Mouse (Mus musculus): ENCODE measurements around the gene Btg1. TPM values are rescaled to one million over a fixed set of nuclear protein-coding genes. Genes with fewer than 3 reads are reported as not detected.
A peak's percentile ranks its signal among the peaks of the same experiment; 100 is the strongest.

Btg1 gene
- polyA plus RNA-seq, 1 experiment from 2014 or later: 58.6 TPM

DNA sequence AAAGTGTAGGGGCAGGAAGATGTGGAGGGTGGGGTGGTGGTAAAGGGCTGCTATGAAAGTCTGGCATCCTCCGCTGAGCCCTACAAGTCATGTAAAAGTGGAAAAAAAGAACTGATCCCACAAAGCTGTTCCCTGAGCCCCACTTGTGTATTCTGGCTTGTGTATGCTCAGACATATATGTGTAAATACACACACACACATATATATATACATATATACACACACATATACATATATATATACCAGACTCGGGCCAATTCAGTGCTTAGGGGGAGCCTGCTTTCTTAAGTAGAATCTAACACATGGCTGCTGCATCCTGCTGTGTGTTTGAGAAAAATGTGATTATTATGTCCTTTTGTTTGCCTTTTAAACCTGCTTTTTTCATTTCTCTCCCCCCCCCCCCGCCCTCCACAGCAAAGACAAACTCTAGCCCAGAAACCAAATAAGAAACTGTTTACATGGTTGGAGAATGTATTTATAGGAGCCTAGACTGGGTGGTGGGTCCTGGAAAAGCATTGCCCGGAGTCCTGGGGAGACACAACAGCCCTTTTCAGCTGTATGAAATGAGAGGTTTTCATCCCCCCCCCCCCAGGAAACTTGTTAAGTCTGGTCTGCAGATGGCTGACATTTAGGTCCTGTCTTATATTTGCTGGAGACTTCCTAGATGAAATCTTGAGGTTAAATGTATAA, 30.5 kb upstream of the Btg1 start:
- Histone ChIP-seq H3K36me3 (ENCODE audit: control insufficient read depth, insufficient read depth, low read length) (no peaks in the 10 kb centered on the region), H3K4me3 (ENCODE audit: low read length) (no peak overlapping the region), H3K9me3 (ENCODE audit: control insufficient read depth, low read length) (no peaks in the 10 kb centered on the region), H3K9ac (ENCODE audit: low read length) (no peak overlapping the region), H3K27me3 (ENCODE audit: control insufficient read depth, insufficient read depth, low read depth, low read length) (no peaks in the 10 kb centered on the region), H3K4me1 (replicated peaks; ENCODE audit: control insufficient read depth, insufficient read depth, low read length) (peaks cover 5% of the 10 kb centered on the region; the same call in 1 of the 2 replicates), H3K4me2 (ENCODE audit: low read depth, low read length) (peak overlapping the region; percentile 5; the same call in 1 of the 2 replicates), H3K27ac (ENCODE audit: low read length) (peak overlapping the region; percentile 37; the same call in 1 of the 2 replicates)
- 42% methylated on average over 3 of the region's 4 CpGs for WGBS
- ATAC-seq (ENCODE audit: low read depth): no peak

GRCm38 (mm10) chr10:96586881-96587217, 30.0 kb upstream of the Btg1 start:
- no peak overlapping the region for H3K9ac ChIP-seq (ENCODE audit: low read length)
- H3K4me2 ChIP-seq (ENCODE audit: low read depth, low read length): peak overlapping the region; percentile 5; the same call in 1 of the 2 replicates
- no peaks in the 10 kb centered on the region for H3K27me3 ChIP-seq (ENCODE audit: control insufficient read depth, insufficient read depth, low read depth, low read length)
- H3K27ac ChIP-seq (ENCODE audit: low read length): peak overlapping the region; percentile 37; the same call in 1 of the 2 replicates
- WGBS: 65% methylated on average over 4 of the region's 4 CpGs
- no peak overlapping the region for H3K4me3 ChIP-seq (ENCODE audit: low read length)
- H3K36me3 ChIP-seq (ENCODE audit: control insufficient read depth, insufficient read depth, low read length): no peaks in the 10 kb centered on the region
- H3K4me1 ChIP-seq (replicated peaks; ENCODE audit: control insufficient read depth, insufficient read depth, low read length): peaks cover 5% of the 10 kb centered on the region; the same call in 1 of the 2 replicates
- no peak for ATAC-seq (ENCODE audit: low read depth)
- H3K9me3 ChIP-seq (ENCODE audit: control insufficient read depth, low read length): no peaks in the 10 kb centered on the region

DNA sequence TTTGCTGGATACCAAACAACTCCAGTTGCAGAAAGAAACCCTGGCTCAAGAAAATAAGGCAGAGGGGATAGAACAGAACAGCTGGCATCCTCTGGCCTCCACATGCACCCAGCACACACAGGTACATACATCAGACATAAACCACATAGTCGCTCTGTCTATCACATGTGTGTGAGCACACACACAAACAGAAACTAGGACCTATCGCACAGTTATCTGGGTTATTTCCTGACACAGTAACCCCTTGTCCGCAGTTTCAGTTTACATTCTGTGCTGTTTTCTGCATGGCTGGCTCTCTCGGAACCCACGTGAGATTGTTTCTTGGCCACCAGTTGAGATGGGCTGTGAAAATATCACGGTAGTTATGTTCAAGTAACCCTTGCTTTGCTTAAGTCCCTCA, 28.6 kb upstream of the Btg1 start:
- no peak overlapping the region for H3K4me2 ChIP-seq (ENCODE audit: low read depth, low read length)
- ATAC-seq (ENCODE audit: low read depth): no peak
- H3K4me3 ChIP-seq (ENCODE audit: low read length): no peak overlapping the region
- no peaks in the 10 kb centered on the region for H3K36me3 ChIP-seq (ENCODE audit: control insufficient read depth, insufficient read depth, low read length)
- H3K9me3 ChIP-seq (ENCODE audit: control insufficient read depth, low read length): no peaks in the 10 kb centered on the region
- no peak overlapping the region for H3K27ac ChIP-seq (ENCODE audit: low read length)
- peaks cover 5% of the 10 kb centered on the region; the same call in 1 of the 2 replicates for H3K4me1 ChIP-seq (replicated peaks; ENCODE audit: control insufficient read depth, insufficient read depth, low read length)
- no peak overlapping the region for H3K9ac ChIP-seq (ENCODE audit: low read length)
- 75% methylated on average over 6 of the region's 6 CpGs for WGBS
- no peaks in the 10 kb centered on the region for H3K27me3 ChIP-seq (ENCODE audit: control insufficient read depth, insufficient read depth, low read depth, low read length)

DNA sequence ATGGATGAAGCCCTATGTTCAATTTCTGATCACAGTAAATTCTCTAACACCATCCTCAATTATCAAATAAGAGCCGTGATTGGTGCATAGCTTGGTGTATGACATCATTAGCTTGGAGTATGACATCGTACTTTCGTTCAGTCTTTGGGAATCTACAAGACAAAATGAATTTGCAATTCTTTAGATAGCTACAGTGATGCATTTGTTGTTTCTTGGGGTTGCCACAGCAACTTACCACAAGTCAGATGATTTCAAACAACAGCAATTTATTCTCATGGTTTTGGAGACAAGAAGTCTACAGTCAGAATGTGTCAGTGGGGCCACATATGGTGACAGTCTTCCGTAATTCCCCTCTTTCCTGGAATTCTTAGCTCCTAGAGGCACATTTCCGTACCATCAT, 27.0 kb upstream of the Btg1 start:
- Histone ChIP-seq H3K4me3 (ENCODE audit: low read length) (no peak overlapping the region), H3K4me2 (ENCODE audit: low read depth, low read length) (no peak overlapping the region), H3K9me3 (ENCODE audit: control insufficient read depth, low read length) (no peaks in the 10 kb centered on the region), H3K36me3 (ENCODE audit: control insufficient read depth, insufficient read depth, low read length) (no peaks in the 10 kb centered on the region), H3K27ac (ENCODE audit: low read length) (no peak overlapping the region), H3K4me1 (replicated peaks; ENCODE audit: control insufficient read depth, insufficient read depth, low read length) (peaks cover 5% of the 10 kb centered on the region; the same call in 1 of the 2 replicates), H3K27me3 (ENCODE audit: control insufficient read depth, insufficient read depth, low read depth, low read length) (no peaks in the 10 kb centered on the region), H3K9ac (ENCODE audit: low read length) (no peak overlapping the region)
- WGBS: 87% methylated on average over 5 of the region's 5 CpGs
- ATAC-seq (ENCODE audit: low read depth): no peak

- Histone ChIP-seq H3K36me3 (ENCODE audit: control insufficient read depth, insufficient read depth, low read length) (no peaks in the 10 kb centered on the region), H3K4me1 (replicated peaks; ENCODE audit: control insufficient read depth, insufficient read depth, low read length) (no peaks in the 10 kb centered on the region), H3K9me3 (ENCODE audit: control insufficient read depth, low read length) (no peaks in the 10 kb centered on the region), H3K27ac (ENCODE audit: low read length) (no peak overlapping the region), H3K4me3 (ENCODE audit: low read length) (no peak overlapping the region), H3K9ac (ENCODE audit: low read length) (no peak overlapping the region), H3K27me3 (ENCODE audit: control insufficient read depth, insufficient read depth, low read depth, low read length) (no peaks in the 10 kb centered on the region), H3K4me2 (ENCODE audit: low read depth, low read length) (no peak overlapping the region)
- WGBS: 37% methylated on average over 1 of the region's 2 CpGs
- ATAC-seq (ENCODE audit: low read depth): no peak
These were observed 24.7 kb upstream of the Btg1 start for GRCm38 (mm10) chr10:96592089-96592488.

DNA sequence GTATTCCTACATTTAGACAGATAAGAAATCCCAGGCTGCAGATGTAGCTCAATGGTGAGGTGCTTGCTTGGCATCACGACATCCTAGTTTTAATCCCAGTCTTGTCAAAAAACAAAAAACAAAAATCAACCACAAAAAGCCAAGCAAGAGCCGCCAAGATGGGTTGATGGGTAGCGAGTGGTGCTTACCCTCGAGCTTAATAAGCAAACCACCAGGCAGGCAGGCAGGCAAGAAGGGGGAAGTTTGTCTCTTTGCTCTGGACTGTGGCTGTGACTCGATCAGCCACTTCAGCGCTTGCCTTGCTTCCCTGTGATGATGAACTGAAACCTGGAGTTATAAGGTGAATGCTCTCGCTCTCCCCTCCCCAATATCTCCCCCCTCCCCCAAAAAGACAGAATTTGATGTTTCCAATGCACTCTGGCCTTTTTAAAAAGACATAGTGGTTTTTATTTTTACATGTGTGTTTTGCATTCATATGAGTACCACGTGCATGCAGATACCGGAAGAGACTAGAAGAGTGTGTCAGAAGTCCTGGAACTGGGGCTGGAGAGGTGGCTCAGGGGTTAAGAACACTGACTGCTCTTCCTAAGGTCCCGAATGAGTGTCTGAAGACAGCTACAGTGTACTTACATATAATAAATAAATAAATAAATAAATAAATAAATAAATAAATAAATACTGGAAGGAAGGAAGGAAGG, 21.2 kb upstream of the Btg1 start:
- ATAC-seq (ENCODE audit: low read depth): no peak
- Histone ChIP-seq H3K9ac (ENCODE audit: low read length) (no peak overlapping the region), H3K36me3 (ENCODE audit: control insufficient read depth, insufficient read depth, low read length) (no peaks in the 10 kb centered on the region), H3K4me2 (ENCODE audit: low read depth, low read length) (no peak overlapping the region), H3K4me1 (replicated peaks; ENCODE audit: control insufficient read depth, insufficient read depth, low read length) (no peaks in the 10 kb centered on the region), H3K4me3 (ENCODE audit: low read length) (no peak overlapping the region), H3K9me3 (ENCODE audit: control insufficient read depth, low read length) (no peaks in the 10 kb centered on the region), H3K27me3 (ENCODE audit: control insufficient read depth, insufficient read depth, low read depth, low read length) (no peaks in the 10 kb centered on the region), H3K27ac (ENCODE audit: low read length) (no peak overlapping the region)
- 83% methylated on average over 10 of the region's 10 CpGs for WGBS

DNA sequence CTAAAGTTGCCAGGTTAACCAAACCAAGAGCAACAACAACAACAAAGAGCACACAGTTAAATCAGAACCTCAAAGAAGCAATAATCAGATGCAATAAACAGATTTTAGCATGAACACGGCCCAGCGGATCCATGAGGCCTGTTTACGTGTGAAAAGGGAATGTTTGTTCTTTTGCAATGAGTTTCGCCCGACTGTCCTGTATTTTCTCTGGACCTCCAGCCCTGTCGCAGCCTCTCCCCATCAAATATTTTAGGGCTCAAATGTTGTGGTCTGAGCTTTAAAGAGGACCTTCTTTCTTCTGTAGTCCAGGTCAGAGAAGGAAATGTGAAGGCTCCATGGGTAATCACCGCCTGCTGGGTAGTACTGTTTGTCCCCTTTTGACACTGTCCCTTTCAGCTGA, 20.4 kb upstream of the Btg1 start:
- ATAC-seq (ENCODE audit: low read depth): no peak
- 90% methylated on average over 7 of the region's 7 CpGs for WGBS
- Histone ChIP-seq H3K9me3 (ENCODE audit: control insufficient read depth, low read length) (no peaks in the 10 kb centered on the region), H3K27me3 (ENCODE audit: control insufficient read depth, insufficient read depth, low read depth, low read length) (no peaks in the 10 kb centered on the region), H3K4me1 (replicated peaks; ENCODE audit: control insufficient read depth, insufficient read depth, low read length) (no peaks in the 10 kb centered on the region), H3K9ac (ENCODE audit: low read length) (no peak overlapping the region), H3K4me2 (ENCODE audit: low read depth, low read length) (no peak overlapping the region), H3K36me3 (ENCODE audit: control insufficient read depth, insufficient read depth, low read length) (no peaks in the 10 kb centered on the region), H3K4me3 (ENCODE audit: low read length) (no peak overlapping the region), H3K27ac (ENCODE audit: low read length) (no peak overlapping the region)

DNA sequence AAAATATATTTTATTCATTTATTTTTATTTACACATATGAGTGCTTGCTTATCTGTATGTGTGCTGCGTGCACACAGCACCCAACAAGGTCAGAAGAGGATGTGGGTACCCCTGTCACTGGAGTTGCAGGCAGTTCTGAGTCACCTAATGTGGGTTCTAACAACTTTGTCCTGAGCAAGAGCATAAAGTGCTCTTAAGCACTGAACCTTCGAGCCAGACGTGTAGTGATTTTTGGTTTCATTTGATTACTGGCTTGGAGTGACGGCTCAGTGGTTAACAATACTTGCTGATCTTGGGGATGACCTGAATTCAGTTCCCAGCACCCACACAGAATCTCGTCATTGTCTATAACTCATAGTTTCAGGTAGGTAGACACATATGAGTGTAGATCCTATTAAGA, 17.2 kb upstream of the Btg1 start:
- no peaks in the 10 kb centered on the region for H3K4me1 ChIP-seq (replicated peaks; ENCODE audit: control insufficient read depth, insufficient read depth, low read length)
- no peak overlapping the region for H3K9ac ChIP-seq (ENCODE audit: low read length)
- H3K27ac ChIP-seq (ENCODE audit: low read length): no peak overlapping the region
- H3K36me3 ChIP-seq (ENCODE audit: control insufficient read depth, insufficient read depth, low read length): no peaks in the 10 kb centered on the region
- H3K4me3 ChIP-seq (ENCODE audit: low read length): no peak overlapping the region
- no peak overlapping the region for H3K4me2 ChIP-seq (ENCODE audit: low read depth, low read length)
- 84% methylated on average over 5 of the region's 5 CpGs for WGBS
- no peak for ATAC-seq (ENCODE audit: low read depth)
- H3K9me3 ChIP-seq (ENCODE audit: control insufficient read depth, low read length): no peaks in the 10 kb centered on the region
- H3K27me3 ChIP-seq (ENCODE audit: control insufficient read depth, insufficient read depth, low read depth, low read length): no peaks in the 10 kb centered on the region

GRCm38 (mm10) chr10:96601670-96602069, 15.1 kb upstream of the Btg1 start:
- WGBS: 94% methylated on average over 4 of the region's 4 CpGs
- ATAC-seq (ENCODE audit: low read depth): no peak

More at GRCm38 (mm10) chr10:96601670-96602069, 15.1 kb upstream of the Btg1 start:
- Histone ChIP-seq H3K4me3 (ENCODE audit: low read length) (no peak overlapping the region), H3K9me3 (ENCODE audit: control insufficient read depth, low read length) (no peaks in the 10 kb centered on the region), H3K27ac (ENCODE audit: low read length) (no peak overlapping the region), H3K4me2 (ENCODE audit: low read depth, low read length) (no peak overlapping the region), H3K36me3 (ENCODE audit: control insufficient read depth, insufficient read depth, low read length) (no peaks in the 10 kb centered on the region), H3K4me1 (replicated peaks; ENCODE audit: control insufficient read depth, insufficient read depth, low read length) (no peaks in the 10 kb centered on the region), H3K27me3 (ENCODE audit: control insufficient read depth, insufficient read depth, low read depth, low read length) (no peaks in the 10 kb centered on the region), H3K9ac (ENCODE audit: low read length) (no peak overlapping the region)

Data from lung, embryonic 16.5 days (tissue).